Mouse (Mus musculus) heart, postnatal 4 days (tissue): ENCODE measurements around the gene Eps15. TPM values are rescaled to one million over a fixed set of nuclear protein-coding genes. Genes with fewer than 3 reads are reported as not detected.

Experiments
- DNase-seq: peaks from one replicate; pipeline ENCODE4 v3.0.0; 2021
- total RNA-seq, 2 experiments: library from RNA; stranded (reverse); gene quantifications; 2 replicates each; pipeline ENCODE4 v1.2.3; 2021

The Eps15 gene
- total RNA-seq, 2 experiments from 2014 or later, result 42.5 to 45.9 TPM

DNA sequence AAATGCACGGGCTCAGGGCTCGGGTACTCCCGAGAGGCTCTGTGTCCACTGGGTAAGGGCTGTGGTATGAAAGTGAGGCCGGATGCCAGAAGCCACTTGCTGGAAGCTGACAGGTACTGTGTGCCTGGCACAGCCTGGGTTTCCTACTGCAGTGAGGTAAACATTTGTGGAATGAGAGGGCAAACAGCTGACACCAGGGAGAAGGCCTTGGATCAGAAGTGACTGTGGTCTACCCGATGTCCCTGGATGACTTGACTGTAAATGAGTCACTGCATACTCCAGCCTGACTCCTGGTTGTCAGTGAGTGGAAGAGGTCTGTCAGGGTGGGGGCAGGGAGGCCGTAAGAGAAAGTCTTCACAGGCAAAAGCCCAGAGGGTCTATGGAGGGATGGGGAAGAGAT, 153.6 kb downstream of the Eps15 start:
- peak; percentile 70 for DNase-seq

DNA sequence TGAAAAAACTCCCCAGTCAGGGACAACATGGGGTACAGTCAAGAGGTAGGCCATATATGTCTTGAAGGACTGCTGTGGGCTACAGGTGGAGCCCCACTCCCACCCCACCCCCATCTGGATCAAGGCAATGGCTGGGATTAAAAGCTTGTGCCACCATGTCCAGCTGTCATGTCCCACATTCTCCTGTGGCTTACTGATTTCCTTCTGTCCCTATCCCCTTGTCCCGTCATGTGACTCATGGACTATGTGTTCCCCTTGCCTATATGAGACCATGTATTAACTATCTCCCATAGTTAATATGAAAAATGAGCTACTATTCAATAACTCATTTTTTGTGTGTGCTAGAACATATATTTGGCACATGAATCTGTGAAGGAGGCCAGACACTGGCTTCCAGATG, 154.2 kb downstream of the Eps15 start:
- no peak for DNase-seq

Other genes with a start within 250 kb of the Eps15 start
- gene Osbpl9, start 78.0 kb upstream of the Eps15 start, total RNA-seq, result 10 to 100 TPM; 71.7 to 73.4 TPM
- gene Calr4, start 45.8 kb upstream of the Eps15 start, total RNA-seq, result not detected
- 1 to 10 TPM; 3.3 to 4.1 TPM for gene Ttc39a, start 126.4 kb downstream of the Eps15 start, total RNA-seq
- gene Rnf11, start 204.5 kb downstream of the Eps15 start, total RNA-seq, result 100 to 1,000 TPM; 106 to 107 TPM